Mouse (Mus musculus) bone marrow macrophage, adult 2 months (primary cell): Measurements from ENCODE around the gene Parvb.

Experiments used
- CTCF ChIP-seq: IDR thresholded peaks from 2 replicates; pipeline ENCODE4 v1.5.1; 2012; ENCODE audit warnings: low read depth, mild to moderate bottlenecking, low read length, moderate library complexity
- POLR2A ChIP-seq: IDR thresholded peaks from 2 replicates; pipeline ENCODE4 v1.6.1; 2012; ENCODE audit warnings: mild to moderate bottlenecking, low read depth, low read length, borderline replicate concordance

GRCm38 (mm10) chr15:84224779-84225178 is 7.1 kb upstream of the Parvb start:
- TF ChIP-seq CTCF (no peak), POLR2A (no peak)
